Mouse (Mus musculus) G1E (cell line): ENCODE measurements at regions not wholly inside any gene's neighbourhood (a gene's known extent, or its start where the extent isn't known, plus 50 kb on each side); places are given as distances from the start of the nearest gene placed in this dataset.

Experiments used
- CTCF ChIP-seq: IDR thresholded peaks from 2 replicates; pipeline ENCODE4 v1.5.1; 2012; ENCODE audit warnings: low read depth, low read length, inconsistent platforms, mixed read lengths
- GATA1 ChIP-seq: IDR thresholded peaks from 2 replicates; pipeline ENCODE4 v1.6.1; 2012; ENCODE audit warnings: borderline replicate concordance, low read length, inconsistent platforms, mixed read lengths
- TAL1 ChIP-seq: conservative IDR thresholded peaks from 2 replicates; pipeline ENCODE4 v1.6.1; 2012; ENCODE audit warnings: low read depth, low read length, inconsistent platforms, mixed read lengths

- TF ChIP-seq CTCF (no peak), GATA1 (no peak), TAL1 (no peak)
Observed at GRCm38 (mm10) chr16:20810322-20810721, 76.0 kb upstream of the Thpo start.
